Mouse (Mus musculus) effector memory CD4-positive, alpha-beta T cell, adult 5 months (primary cell): Measurements from ENCODE around the gene 0610037L13Rik. TPM values are rescaled to one million over a fixed set of nuclear protein-coding genes. Genes with fewer than 3 reads are reported as not detected.

Experiments
- polyA plus RNA-seq: library from polyadenylated mRNA; unstranded; fragments of 100-300 nt; shearing (Covaris generic); gene quantifications from one replicate; pipeline ENCODE4 v1.2.1, GENCODE M21; 2017

The 0610037L13Rik gene
- 52.7 TPM for polyA plus RNA-seq

DNA sequence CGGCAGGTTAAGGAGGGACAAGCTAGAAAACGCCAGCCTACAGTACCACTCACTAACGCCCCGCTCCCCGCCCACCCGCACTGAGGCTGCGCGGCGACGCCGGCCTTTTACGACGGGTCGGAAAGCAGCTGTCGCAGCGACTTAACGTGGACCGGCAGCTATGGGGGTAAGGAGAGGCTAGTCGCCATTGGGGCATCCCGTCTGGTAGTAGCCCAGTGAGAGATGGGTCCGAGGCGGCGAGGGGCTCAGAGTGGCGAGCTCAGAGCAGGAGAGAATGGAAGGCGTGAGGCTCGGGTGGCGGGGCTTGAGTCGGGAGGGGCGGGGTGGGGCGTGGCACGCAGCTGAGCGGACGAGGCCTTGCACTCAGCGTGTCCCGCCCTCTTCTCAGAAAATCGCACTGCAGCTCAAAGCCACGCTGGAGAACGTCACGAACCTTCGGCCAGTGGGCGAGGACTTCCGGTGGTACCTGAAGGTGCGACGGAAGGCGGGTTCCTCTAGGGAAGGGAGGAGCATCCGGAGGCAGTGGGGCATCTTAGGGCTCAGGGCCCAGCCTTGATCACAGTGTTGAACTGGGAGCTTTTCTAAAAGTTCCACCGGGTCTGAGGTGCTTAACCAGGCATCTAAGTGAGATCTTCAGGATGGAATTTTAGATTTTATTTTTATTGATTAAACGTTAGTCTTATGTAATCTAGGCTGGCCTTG lies at the start of gene 0610037L13Rik:
Gene 0610037L13Rik (plus strand): TSS at position 83 of the 702 bp plus-strand sequence.

GRCm38 (mm10) chr4:107879254-107880050 lies 10.2 kb upstream of the 0610037L13Rik start, which contains the start of gene Magoh:
Magoh (plus strand) TSS chr4:107879755.

DNA sequence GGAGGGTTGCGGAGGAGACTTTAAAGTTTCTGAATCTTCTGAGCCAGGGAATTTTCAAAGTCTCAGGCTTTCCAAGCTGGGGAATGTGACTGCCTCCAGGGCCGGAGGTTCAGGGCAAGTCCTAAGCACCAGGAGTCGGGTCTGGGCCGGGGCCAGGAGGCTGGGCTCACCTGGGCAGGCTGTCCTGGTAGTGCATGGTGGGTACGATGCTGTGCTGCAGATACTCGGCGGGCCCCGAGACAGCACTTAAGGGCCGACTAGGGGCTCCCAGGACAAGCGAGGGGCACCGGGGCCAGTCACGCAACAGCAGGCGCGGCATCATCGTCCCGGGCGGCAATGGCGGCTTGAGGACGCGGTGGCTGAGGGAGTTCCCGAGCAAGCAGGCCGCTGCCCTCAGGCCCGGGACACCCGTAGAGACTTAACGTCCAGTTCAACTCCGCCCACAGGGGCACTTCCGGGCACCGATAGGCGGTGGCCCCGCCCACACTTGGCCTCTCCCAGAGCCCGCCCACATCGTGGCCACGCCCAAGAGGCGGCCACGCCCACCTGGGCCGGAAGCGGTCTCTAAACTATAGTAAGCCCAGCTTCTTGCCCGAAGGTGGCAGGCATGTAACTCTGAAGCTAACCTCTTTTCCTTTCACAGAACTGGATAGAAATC lies 33.7 kb downstream of the 0610037L13Rik start, which contains the start of gene Cpt2:
Gene Cpt2 (minus strand): TSS at position 466 of the 658 bp plus-strand sequence.

Other genes with a start within 250 kb of the 0610037L13Rik start
- gene Dmrtb1, start 205.6 kb upstream of the 0610037L13Rik start, polyA plus RNA-seq, result not detected
- gene Lrp8, start 87.6 kb upstream of the 0610037L13Rik start, polyA plus RNA-seq, result 7.4 TPM
- gene Magoh, start 10.1 kb upstream of the 0610037L13Rik start, polyA plus RNA-seq, result 188 TPM
- gene Cpt2, start 33.8 kb downstream of the 0610037L13Rik start, polyA plus RNA-seq, result 3.3 TPM
- not detected for gene Slc1a7, start 78.5 kb downstream of the 0610037L13Rik start, polyA plus RNA-seq
- gene Podn, start 206.6 kb downstream of the 0610037L13Rik start, polyA plus RNA-seq, result not detected